Mouse (Mus musculus) limb, embryonic 14.5 days (tissue): ENCODE measurements around the gene 9530002B09Rik. TPM values are rescaled to one million over a fixed set of nuclear protein-coding genes. Genes with fewer than 3 reads are reported as not detected.

Experiments used
- ATAC-seq: fragments of 200-750 bp; cut with Nextera tagmentation; 2 replicates; pipeline ENCODE4 v1.8.0; 2017; ENCODE audit warnings: low read depth, moderate number of reproducible peaks, moderate TSS enrichment; ENCODE audit not compliant: low FRiP score
- DNase-seq: peaks from one replicate; pipeline ENCODE4 v3.0.0-alpha.2; 2015; ENCODE audit warnings: low spot score
- H3K27ac ChIP-seq: fragments of 300-500 bp; sonication (generic); replicated peaks from 2 replicates; pipeline ENCODE4 v1.5.1; 2014; ENCODE audit warnings: low read depth, mild to moderate bottlenecking, low read length, moderate library complexity, mixed read lengths
- H3K27me3 ChIP-seq: fragments of 300-500 bp; sonication (generic); 2 replicates; pipeline ENCODE4 v1.6.1; 2014; ENCODE audit warnings: low read length, mixed read lengths; ENCODE audit not compliant: control insufficient read depth, insufficient read depth
- H3K36me3 ChIP-seq: fragments of 300-500 bp; sonication (generic); 2 replicates; pipeline ENCODE4 v1.6.1; 2014; ENCODE audit warnings: mild to moderate bottlenecking, low read length, moderate library complexity, mixed read lengths; ENCODE audit not compliant: control insufficient read depth, insufficient read depth
- H3K4me1 ChIP-seq: fragments of 300-500 bp; sonication (generic); 2 replicates; pipeline ENCODE4 v1.6.1; 2014; ENCODE audit warnings: antibody characterized with exemption, low read length, mixed read lengths; ENCODE audit not compliant: control insufficient read depth, insufficient read depth
- H3K4me2 ChIP-seq: fragments of 300-500 bp; sonication (generic); replicated peaks from 2 replicates; pipeline ENCODE4 v1.6.1; 2014; ENCODE audit warnings: low read depth, mild to moderate bottlenecking, low read length, moderate library complexity; ENCODE audit not compliant: severe bottlenecking
- H3K4me3 ChIP-seq: fragments of 300-500 bp; sonication (generic); replicated peaks from 2 replicates; pipeline ENCODE4 v1.5.1; 2014; ENCODE audit warnings: low read length
- H3K9ac ChIP-seq: fragments of 300-500 bp; sonication (generic); 2 replicates; pipeline ENCODE4 v1.6.1; 2014; ENCODE audit warnings: mild to moderate bottlenecking, low read depth, low read length, moderate library complexity; ENCODE audit not compliant: severe bottlenecking
- H3K9me3 ChIP-seq: fragments of 300-500 bp; sonication (generic); 2 replicates; pipeline ENCODE4 v1.6.1; 2016; ENCODE audit warnings: low read length; ENCODE audit not compliant: control insufficient read depth
- POLR2A ChIP-seq: fragments of 200-500 bp; IDR thresholded peaks from 2 replicates; pipeline ENCODE4 v1.8.0; 2012; ENCODE audit warnings: inconsistent platforms, mild to moderate bottlenecking, moderate library complexity, borderline replicate concordance; ENCODE audit not compliant: insufficient read depth, insufficient read length; ENCODE audit errors: extremely low read depth
- polyA plus RNA-seq, 2 experiments: library from polyadenylated mRNA; depleted of rRNA in 1 of 2; stranded (reverse) in 1 of 2; unstranded in 1 of 2; fragments of >200 nt; fragmentation: Nextera tagmentation in 1 of 2; extraction: Ambion mirVana in 1 of 2; gene quantifications; 2 replicates each; pipeline versions ENCODE4 v1.2.1 to v1.2.3; 2012 to 2014

Gene 9530002B09Rik
- polyA plus RNA-seq (2012; rRNA removed) (not detected in 2 replicates), polyA plus RNA-seq (2014; fragmentation: Nextera tagmentation; extraction: Ambion mirVana) (not detected in 2 replicates)

DNA sequence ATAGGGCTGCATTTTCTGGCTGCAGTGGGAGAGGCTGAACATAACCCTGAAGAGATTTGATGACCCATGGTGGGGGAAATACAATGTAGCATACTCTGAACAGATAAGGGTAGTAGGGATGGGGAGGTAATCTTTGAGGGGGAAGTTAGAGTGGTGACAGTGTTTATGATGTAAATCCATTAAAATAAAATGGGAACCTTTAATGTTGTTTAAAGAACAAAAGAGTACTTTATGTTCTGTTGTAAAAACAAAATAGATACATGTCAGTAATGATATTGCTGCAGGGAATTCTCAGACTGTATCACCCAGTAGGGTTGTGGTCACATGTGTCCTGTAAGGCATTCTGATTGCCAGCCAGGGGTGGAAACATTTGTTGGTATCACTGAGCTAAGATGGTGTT, at the start of gene 9530002B09Rik:
Gene 9530002B09Rik, plus strand, starts transcription at position 301 of the 400 bp plus-strand sequence.
- no peak for ATAC-seq
- TF ChIP-seq POLR2A, result no peak
- Histone ChIP-seq H3K27ac (no peak within 1 kb of the TSS), H3K9ac (no peak within 1 kb of the TSS), H3K4me1 (no peaks in the 10 kb centered on the region), H3K27me3 (no peaks in the 10 kb centered on the region), H3K9me3 (0 out of 2 replicates have a peak, but pooled peaks cover 5% of the 10 kb centered on the region), H3K36me3 (no peaks in the 10 kb centered on the region), H3K4me3 (no peak within 1 kb of the TSS), H3K4me2 (no peak within 1 kb of the TSS)
- no peak for DNase-seq

Other genes starting within 250 kb of the 9530002B09Rik start
- 58.1 and 68.8 TPM in 2 replicates for gene Ppt1, start 147.0 kb downstream of the 9530002B09Rik start, polyA plus RNA-seq (2012; rRNA removed)
- gene Ppt1, start 147.0 kb downstream of the 9530002B09Rik start, polyA plus RNA-seq (2014; fragmentation: Nextera tagmentation; extraction: Ambion mirVana), result 76.0 and 79.5 TPM in 2 replicates
- gene Cap1, start 196.8 kb downstream of the 9530002B09Rik start, polyA plus RNA-seq (2012; rRNA removed), result 86.6 and 95.8 TPM in 2 replicates
- 68.0 and 73.5 TPM in 2 replicates for gene Cap1, start 196.8 kb downstream of the 9530002B09Rik start, polyA plus RNA-seq (2014; fragmentation: Nextera tagmentation; extraction: Ambion mirVana)